Mouse (Mus musculus): ENCODE measurements around the gene Smok2a. TPM values are rescaled to one million over a fixed set of nuclear protein-coding genes. Genes with fewer than 3 reads are reported as not detected.
A peak's percentile ranks its signal among the peaks of the same experiment; 100 is the strongest.
"Not testable (repeated sequence)": the region's sequence is repeated elsewhere in the genome, so short reads cannot be mapped to it uniquely, and the experiment has no call there.

Smok2a gene
- total and polyA plus RNA-seq, 2 experiments from 2014 or later, result not detected

- no peaks in the 10 kb centered on the region for H3K4me1 ChIP-seq (ENCODE audit: insufficient read depth, low read length)
- ATAC-seq (0 out of 2 replicates have a peak, but pooled peaks have one; percentile 24), DNase-seq (ENCODE audit: low spot score) (no peak)
- H3K36me3 ChIP-seq (ENCODE audit: insufficient read depth, low read length), result no peaks in the 10 kb centered on the region
- H3K4me2 ChIP-seq (ENCODE audit: low read depth, low read length), result no peak overlapping the region
- no peak overlapping the region for H3K27ac ChIP-seq
- no peak overlapping the region for H3K9ac ChIP-seq (replicated peaks; ENCODE audit: low read length)
- no peak for TF ChIP-seq CTCF (IDR thresholded peaks at IDR 0.05; ENCODE audit: low read depth)
- no peaks in the 10 kb centered on the region for H3K27me3 ChIP-seq (ENCODE audit: insufficient read depth, low read length)
- 84% methylated on average over 2 of the region's 2 CpGs for WGBS
- peaks cover 35% of the 10 kb centered on the region for H3K9me3 ChIP-seq (ENCODE audit: low read length)
- H3K4me3 ChIP-seq (ENCODE audit: low read length), result no peak overlapping the region
These were observed 14.5 kb upstream of the Smok2a start for GRCm38 (mm10) chr17:13206491-13206890.

GRCm38 (mm10) chr17:13208460-13208859, 12.5 kb upstream of the Smok2a start:
- H3K27ac ChIP-seq; H3K4me3 ChIP-seq (ENCODE audit: low read length); ATAC-seq; H3K4me2 ChIP-seq (ENCODE audit: low read depth, low read length); H3K4me1 ChIP-seq (ENCODE audit: insufficient read depth, low read length); H3K27me3 ChIP-seq (ENCODE audit: insufficient read depth, low read length); H3K9ac ChIP-seq (replicated peaks; ENCODE audit: low read length); H3K36me3 ChIP-seq (ENCODE audit: insufficient read depth, low read length); DNase-seq (ENCODE audit: low spot score): not testable (repeated sequence)
- H3K9me3 ChIP-seq (ENCODE audit: low read length), result peaks cover 51% of the 10 kb centered on the region

- H3K27me3 ChIP-seq (ENCODE audit: insufficient read depth, low read length), result no peaks in the 10 kb centered on the region
- DNase-seq (ENCODE audit: low spot score), result no peak
- H3K4me3 ChIP-seq (ENCODE audit: low read length), result no peak overlapping the region
- no peak for TF ChIP-seq CTCF (IDR thresholded peaks at IDR 0.05; ENCODE audit: low read depth)
- H3K4me1 ChIP-seq (ENCODE audit: insufficient read depth, low read length), result no peaks in the 10 kb centered on the region
- peaks cover 76% of the 10 kb centered on the region for H3K9me3 ChIP-seq (ENCODE audit: low read length)
- no peak overlapping the region for H3K27ac ChIP-seq
- no peaks in the 10 kb centered on the region for H3K36me3 ChIP-seq (ENCODE audit: insufficient read depth, low read length)
- no peak for ATAC-seq
- no peak overlapping the region for H3K4me2 ChIP-seq (ENCODE audit: low read depth, low read length)
- H3K9ac ChIP-seq (replicated peaks; ENCODE audit: low read length), result no peak overlapping the region
- WGBS, result 73% methylated on average over 7 of the region's 7 CpGs
These were observed 8.7 kb upstream of the Smok2a start for GRCm38 (mm10) chr17:13212136-13212850.

GRCm38 (mm10) chr17:13214169-13214568, 6.8 kb upstream of the Smok2a start:
- Histone ChIP-seq H3K4me3 (ENCODE audit: low read length) (no peak overlapping the region), H3K4me2 (ENCODE audit: low read depth, low read length) (no peak overlapping the region), H3K9me3 (ENCODE audit: low read length) (peaks cover 82% of the 10 kb centered on the region), H3K27me3 (ENCODE audit: insufficient read depth, low read length) (no peaks in the 10 kb centered on the region), H3K9ac (replicated peaks; ENCODE audit: low read length) (no peak overlapping the region), H3K36me3 (ENCODE audit: insufficient read depth, low read length) (no peaks in the 10 kb centered on the region), H3K4me1 (ENCODE audit: insufficient read depth, low read length) (no peaks in the 10 kb centered on the region), H3K27ac (no peak overlapping the region)
- 63% methylated on average over 4 of the region's 4 CpGs for WGBS
- ATAC-seq (no peak), DNase-seq (ENCODE audit: low spot score) (no peak)
- TF ChIP-seq CTCF (IDR thresholded peaks at IDR 0.05; ENCODE audit: low read depth), result no peak

- WGBS, result 86% methylated on average over 2 of the region's 2 CpGs
- ATAC-seq, result no peak
These were observed 5.4 kb upstream of the Smok2a start for GRCm38 (mm10) chr17:13215595-13215994.

GRCm38 (mm10) chr17:13221921-13222320, 933 bp downstream of the Smok2a start:
- WGBS, result 87% methylated on average over 2 of the region's 2 CpGs
- not testable (repeated sequence) for H3K4me1 ChIP-seq (ENCODE audit: insufficient read depth, low read length); H3K4me3 ChIP-seq (ENCODE audit: low read length); H3K36me3 ChIP-seq (ENCODE audit: insufficient read depth, low read length); H3K27me3 ChIP-seq (ENCODE audit: insufficient read depth, low read length); H3K27ac ChIP-seq; ATAC-seq; H3K9ac ChIP-seq (replicated peaks; ENCODE audit: low read length); H3K4me2 ChIP-seq (ENCODE audit: low read depth, low read length); DNase-seq (ENCODE audit: low spot score)
- H3K9me3 ChIP-seq (ENCODE audit: low read length), result peaks cover 78% of the 10 kb centered on the region

More at GRCm38 (mm10) chr17:13215595-13215994, 5.4 kb upstream of the Smok2a start:
- H3K9me3 ChIP-seq (ENCODE audit: low read length), result peaks cover 85% of the 10 kb centered on the region
- no peak overlapping the region for H3K4me2 ChIP-seq (ENCODE audit: low read depth, low read length)
- H3K4me1 ChIP-seq (ENCODE audit: insufficient read depth, low read length), result no peaks in the 10 kb centered on the region
- H3K36me3 ChIP-seq (ENCODE audit: insufficient read depth, low read length), result no peaks in the 10 kb centered on the region
- no peak for DNase-seq (ENCODE audit: low spot score)
- H3K9ac ChIP-seq (replicated peaks; ENCODE audit: low read length), result no peak overlapping the region
- H3K27ac ChIP-seq, result no peak overlapping the region
- H3K27me3 ChIP-seq (ENCODE audit: insufficient read depth, low read length), result no peaks in the 10 kb centered on the region
- TF ChIP-seq CTCF (IDR thresholded peaks at IDR 0.05; ENCODE audit: low read depth), result no peak
- H3K4me3 ChIP-seq (ENCODE audit: low read length), result no peak overlapping the region

- H3K36me3 ChIP-seq (ENCODE audit: insufficient read depth, low read length); H3K27me3 ChIP-seq (ENCODE audit: insufficient read depth, low read length); H3K27ac ChIP-seq; ATAC-seq; H3K4me2 ChIP-seq (ENCODE audit: low read depth, low read length); DNase-seq (ENCODE audit: low spot score); H3K9ac ChIP-seq (replicated peaks; ENCODE audit: low read length); H3K4me1 ChIP-seq (ENCODE audit: insufficient read depth, low read length); H3K4me3 ChIP-seq (ENCODE audit: low read length): not testable (repeated sequence)
- peaks cover 85% of the 10 kb centered on the region for H3K9me3 ChIP-seq (ENCODE audit: low read length)
- 77% methylated on average over 2 of the region's 2 CpGs for WGBS
These were observed 9.0 kb downstream of the Smok2a start, which contains the start of gene Smok2b for GRCm38 (mm10) chr17:13229957-13230356. Smok2b (plus strand) TSS chr17:13230257.

- not testable (repeated sequence) for H3K27ac ChIP-seq; H3K4me2 ChIP-seq (ENCODE audit: low read depth, low read length); H3K9ac ChIP-seq (replicated peaks; ENCODE audit: low read length); ATAC-seq; H3K4me1 ChIP-seq (ENCODE audit: insufficient read depth, low read length); H3K4me3 ChIP-seq (ENCODE audit: low read length); H3K36me3 ChIP-seq (ENCODE audit: insufficient read depth, low read length); DNase-seq (ENCODE audit: low spot score); H3K27me3 ChIP-seq (ENCODE audit: insufficient read depth, low read length)
- 89% methylated on average over 3 of the region's 4 CpGs for WGBS
- peaks cover 39% of the 10 kb centered on the region for H3K9me3 ChIP-seq (ENCODE audit: low read length)
These were observed 18.5 kb downstream of the Smok2a start for GRCm38 (mm10) chr17:13239461-13239860.

GRCm38 (mm10) chr17:13240807-13241727, 20.1 kb downstream of the Smok2a start:
- not testable (repeated sequence) for H3K27ac ChIP-seq; H3K27me3 ChIP-seq (ENCODE audit: insufficient read depth, low read length); H3K4me3 ChIP-seq (ENCODE audit: low read length); H3K4me2 ChIP-seq (ENCODE audit: low read depth, low read length); DNase-seq (ENCODE audit: low spot score); H3K4me1 ChIP-seq (ENCODE audit: insufficient read depth, low read length); H3K36me3 ChIP-seq (ENCODE audit: insufficient read depth, low read length); H3K9ac ChIP-seq (replicated peaks; ENCODE audit: low read length)
- 0 out of 2 replicates have a peak, but pooled peaks have one; percentile 27 for ATAC-seq
- peaks cover 26% of the 10 kb centered on the region for H3K9me3 ChIP-seq (ENCODE audit: low read length)
- 91% methylated on average over 7 of the region's 13 CpGs for WGBS

Measured in hindbrain, postnatal 0 days (tissue).